Mouse (Mus musculus): ENCODE measurements around the gene Sult2b1. TPM values are rescaled to one million over a fixed set of nuclear protein-coding genes. Genes with fewer than 3 reads are reported as not detected.

Sult2b1 gene
- polyA plus RNA-seq, 1 experiment from 2014 or later = 3.7 TPM

GRCm38 (mm10) chr7:45712022-45712757 is 72.3 kb downstream of the Sult2b1 start:
- peaks cover 27% of the 10 kb centered on the region for H3K4me1 ChIP-seq (ENCODE audit: insufficient read depth, low read depth, low read length)
- WGBS = 88% methylated on average over 21 of the region's 21 CpGs
- TF ChIP-seq CTCF (IDR thresholded peaks at IDR 0.05) = no peak
- TF ChIP-seq EP300 (IDR thresholded peaks at IDR 0.05) = no peak

GRCm38 (mm10) chr7:45711316-45712021 is 73.0 kb downstream of the Sult2b1 start:
- TF ChIP-seq CTCF (IDR thresholded peaks at IDR 0.05) (no peak), EP300 (IDR thresholded peaks at IDR 0.05) (no peak)
- no peak overlapping the region for H3K9ac ChIP-seq (replicated peaks; ENCODE audit: low read depth)
- H3K27me3 ChIP-seq (replicated peaks; ENCODE audit: insufficient read depth, low read length) = no peaks in the 10 kb centered on the region
- H3K4me2 ChIP-seq (replicated peaks; ENCODE audit: low read depth, low read length) = no peak overlapping the region
- no peak overlapping the region for H3K27ac ChIP-seq (ENCODE audit: low read length)
- ATAC-seq = no peak
- peaks cover 25% of the 10 kb centered on the region for H3K4me1 ChIP-seq (ENCODE audit: insufficient read depth, low read depth, low read length)
- DNase-seq (ENCODE audit: low spot score) = no peak
- 87% methylated on average over 24 of the region's 24 CpGs for WGBS
- H3K4me3 ChIP-seq (ENCODE audit: low read depth, low read length) = no peak overlapping the region
- peaks cover 17% of the 10 kb centered on the region for H3K36me3 ChIP-seq (ENCODE audit: insufficient read depth, low read length)
- H3K9me3 ChIP-seq (ENCODE audit: low read length) = no peaks in the 10 kb centered on the region

More at GRCm38 (mm10) chr7:45712022-45712757, 72.3 kb downstream of the Sult2b1 start:
- H3K4me3 ChIP-seq (ENCODE audit: low read depth, low read length) = no peak overlapping the region
- ATAC-seq = peak; percentile 6
- H3K27ac ChIP-seq (ENCODE audit: low read length) = no peak overlapping the region
- H3K4me2 ChIP-seq (replicated peaks; ENCODE audit: low read depth, low read length) = no peak overlapping the region
- DNase-seq (ENCODE audit: low spot score) = peak; percentile 81
- no peaks in the 10 kb centered on the region for H3K9me3 ChIP-seq (ENCODE audit: low read length)
- no peak overlapping the region for H3K9ac ChIP-seq (replicated peaks; ENCODE audit: low read depth)
- peaks cover 17% of the 10 kb centered on the region for H3K36me3 ChIP-seq (ENCODE audit: insufficient read depth, low read length)
- H3K27me3 ChIP-seq (replicated peaks; ENCODE audit: insufficient read depth, low read length) = no peaks in the 10 kb centered on the region

GRCm38 (mm10) chr7:45710477-45711191 is 73.8 kb downstream of the Sult2b1 start:
- Histone ChIP-seq H3K9ac (replicated peaks; ENCODE audit: low read depth) (no peak overlapping the region), H3K36me3 (ENCODE audit: insufficient read depth, low read length) (peaks cover 17% of the 10 kb centered on the region), H3K4me3 (ENCODE audit: low read depth, low read length) (no peak overlapping the region), H3K9me3 (ENCODE audit: low read length) (no peaks in the 10 kb centered on the region), H3K27ac (ENCODE audit: low read length) (no peak overlapping the region), H3K4me2 (replicated peaks; ENCODE audit: low read depth, low read length) (no peak overlapping the region), H3K27me3 (replicated peaks; ENCODE audit: insufficient read depth, low read length) (no peaks in the 10 kb centered on the region), H3K4me1 (ENCODE audit: insufficient read depth, low read depth, low read length) (peaks cover 25% of the 10 kb centered on the region)
- no peak for ATAC-seq
- WGBS = 92% methylated on average over 20 of the region's 20 CpGs
- DNase-seq (ENCODE audit: low spot score) = no peak
- TF ChIP-seq CTCF (IDR thresholded peaks at IDR 0.05) (no peak), EP300 (IDR thresholded peaks at IDR 0.05) (no peak)

- H3K36me3 ChIP-seq (ENCODE audit: insufficient read depth, low read length) = peaks cover 17% of the 10 kb centered on the region
- H3K27me3 ChIP-seq (replicated peaks; ENCODE audit: insufficient read depth, low read length) = no peaks in the 10 kb centered on the region
- no peaks in the 10 kb centered on the region for H3K9me3 ChIP-seq (ENCODE audit: low read length)
- H3K4me1 ChIP-seq (ENCODE audit: insufficient read depth, low read depth, low read length) = peaks cover 26% of the 10 kb centered on the region
- WGBS = 63% methylated on average over 14 of the region's 14 CpGs
- ATAC-seq (no peak), DNase-seq (ENCODE audit: low spot score) (no peak)
- no peak overlapping the region for H3K4me3 ChIP-seq (ENCODE audit: low read depth, low read length)
- H3K27ac ChIP-seq (ENCODE audit: low read length) = no peak overlapping the region
- TF ChIP-seq EP300 (IDR thresholded peaks at IDR 0.05) = no peak
- no peak for TF ChIP-seq CTCF (IDR thresholded peaks at IDR 0.05)
- no peak overlapping the region for H3K9ac ChIP-seq (replicated peaks; ENCODE audit: low read depth)
- H3K4me2 ChIP-seq (replicated peaks; ENCODE audit: low read depth, low read length) = no peak overlapping the region
Observed at GRCm38 (mm10) chr7:45709677-45710355, 74.7 kb downstream of the Sult2b1 start.

GRCm38 (mm10) chr7:45709036-45709435 is 75.4 kb downstream of the Sult2b1 start:
- H3K27ac ChIP-seq (ENCODE audit: low read length) = no peak overlapping the region
- no peaks in the 10 kb centered on the region for H3K27me3 ChIP-seq (replicated peaks; ENCODE audit: insufficient read depth, low read length)
- no peak overlapping the region for H3K4me3 ChIP-seq (ENCODE audit: low read depth, low read length)
- TF ChIP-seq CTCF (IDR thresholded peaks at IDR 0.05) = no peak
- no peak for TF ChIP-seq EP300 (IDR thresholded peaks at IDR 0.05)
- 29% methylated on average over 6 of the region's 6 CpGs for WGBS
- no peak for ATAC-seq
- no peaks in the 10 kb centered on the region for H3K9me3 ChIP-seq (ENCODE audit: low read length)
- H3K4me2 ChIP-seq (replicated peaks; ENCODE audit: low read depth, low read length) = no peak overlapping the region
- H3K9ac ChIP-seq (replicated peaks; ENCODE audit: low read depth) = no peak overlapping the region
- H3K36me3 ChIP-seq (ENCODE audit: insufficient read depth, low read length) = peaks cover 17% of the 10 kb centered on the region
- no peak for DNase-seq (ENCODE audit: low spot score)
- H3K4me1 ChIP-seq (ENCODE audit: insufficient read depth, low read depth, low read length) = peaks cover 28% of the 10 kb centered on the region
